Mouse (Mus musculus) G1E (cell line): Measurements from ENCODE around the gene Rreb1.

Experiments used
- CTCF ChIP-seq: IDR thresholded peaks from 2 replicates; pipeline ENCODE4 v1.5.1; 2012; ENCODE audit warnings: low read depth, low read length, inconsistent platforms, mixed read lengths
- GATA1 ChIP-seq: IDR thresholded peaks from 2 replicates; pipeline ENCODE4 v1.6.1; 2012; ENCODE audit warnings: borderline replicate concordance, low read length, inconsistent platforms, mixed read lengths
- TAL1 ChIP-seq: conservative IDR thresholded peaks from 2 replicates; pipeline ENCODE4 v1.6.1; 2012; ENCODE audit warnings: low read depth, low read length, inconsistent platforms, mixed read lengths

GRCm38 (mm10) chr13:37846507-37846906 is 68.3 kb downstream of the Rreb1 start:
- TF ChIP-seq TAL1 (no peak), CTCF (no peak), GATA1 (no peak)
